Mouse (Mus musculus) yolk sac, embryonic 10.5 days (tissue): ENCODE data around the gene Cog6.

Source experiments
- DNase-seq: peaks from one replicate; pipeline ENCODE4 v3.0.0-alpha.2; 2017; ENCODE audit warnings: low spot score

Cog6 gene

DNA sequence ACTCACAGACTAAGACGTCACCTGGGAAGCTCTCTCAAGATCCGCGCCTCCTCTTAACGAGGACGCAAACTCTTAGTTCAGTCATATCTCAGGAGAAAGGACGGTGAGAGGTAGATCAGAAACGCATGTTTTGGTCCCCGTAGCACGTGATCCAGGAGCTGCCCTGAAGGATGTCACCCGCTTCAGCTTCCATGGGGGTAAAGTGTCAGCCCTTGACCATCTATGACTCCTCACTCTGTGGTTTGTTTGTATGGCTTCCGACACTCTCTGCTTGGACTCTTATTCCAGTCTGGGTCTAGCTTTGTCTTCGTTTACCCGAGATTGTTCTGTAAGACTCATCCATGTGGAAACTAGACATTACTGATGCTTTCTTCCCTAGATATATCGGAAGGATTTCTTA, 54.6 kb downstream of the Cog6 start:
- no peak for DNase-seq

GRCm38 (mm10) chr3:52961661-52962060, 55.4 kb downstream of the Cog6 start:
- DNase-seq: no peak

GRCm38 (mm10) chr3:52960951-52961350, 56.1 kb downstream of the Cog6 start:
- DNase-seq: no peak

GRCm38 (mm10) chr3:52958444-52959120, 58.5 kb downstream of the Cog6 start:
- DNase-seq: no peak

- no peak for DNase-seq
Measured at GRCm38 (mm10) chr3:52957861-52958260, 59.2 kb downstream of the Cog6 start.

- DNase-seq: no peak
Measured at GRCm38 (mm10) chr3:52956236-52956635, 60.8 kb downstream of the Cog6 start.

GRCm38 (mm10) chr3:52955481-52956019, 61.5 kb downstream of the Cog6 start:
- peak; percentile 38 for DNase-seq

GRCm38 (mm10) chr3:52954656-52955055, 62.4 kb downstream of the Cog6 start:
- no peak for DNase-seq

DNA sequence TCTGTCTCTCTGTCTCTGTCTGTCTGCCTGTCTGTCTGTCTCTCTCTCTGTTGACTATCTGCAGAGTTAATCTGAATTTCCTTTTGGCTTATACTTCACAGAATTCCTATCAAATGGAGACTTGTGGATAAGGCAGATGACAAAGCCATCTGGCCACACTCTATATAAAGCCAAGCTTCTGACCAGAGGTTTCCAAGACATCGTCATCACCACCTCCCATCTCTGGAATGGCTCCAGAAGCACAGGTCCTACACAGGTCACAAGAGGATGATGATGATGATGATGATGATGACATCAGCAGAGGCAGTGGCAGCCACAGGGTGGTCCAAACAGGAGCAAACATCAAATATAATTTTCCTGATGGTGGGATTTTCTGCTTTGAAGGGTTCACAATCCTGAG, 63.2 kb downstream of the Cog6 start:
- DNase-seq: no peak

DNA sequence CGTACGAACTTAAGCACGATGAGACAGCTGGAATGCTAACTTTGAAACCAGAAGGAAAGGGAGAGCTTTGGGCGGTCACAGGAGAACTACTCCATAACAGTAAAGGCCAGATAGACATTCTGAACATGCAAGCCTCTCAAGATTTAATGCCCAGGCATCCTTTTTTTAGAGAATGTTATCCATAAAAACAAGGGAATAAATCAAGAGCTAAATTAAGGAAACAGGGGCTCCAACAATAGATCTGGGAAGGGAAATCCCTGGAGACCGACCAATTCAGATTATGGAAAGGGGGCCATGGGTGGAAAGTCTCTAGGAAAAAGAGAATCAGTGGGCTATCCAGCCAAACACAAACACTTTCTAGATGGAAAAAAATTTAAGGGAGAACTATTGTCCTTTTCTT, 68.2 kb downstream of the Cog6 start:
- no peak for DNase-seq

- DNase-seq: no peak
Measured at GRCm38 (mm10) chr3:52947444-52947843, 69.6 kb downstream of the Cog6 start.

DNA sequence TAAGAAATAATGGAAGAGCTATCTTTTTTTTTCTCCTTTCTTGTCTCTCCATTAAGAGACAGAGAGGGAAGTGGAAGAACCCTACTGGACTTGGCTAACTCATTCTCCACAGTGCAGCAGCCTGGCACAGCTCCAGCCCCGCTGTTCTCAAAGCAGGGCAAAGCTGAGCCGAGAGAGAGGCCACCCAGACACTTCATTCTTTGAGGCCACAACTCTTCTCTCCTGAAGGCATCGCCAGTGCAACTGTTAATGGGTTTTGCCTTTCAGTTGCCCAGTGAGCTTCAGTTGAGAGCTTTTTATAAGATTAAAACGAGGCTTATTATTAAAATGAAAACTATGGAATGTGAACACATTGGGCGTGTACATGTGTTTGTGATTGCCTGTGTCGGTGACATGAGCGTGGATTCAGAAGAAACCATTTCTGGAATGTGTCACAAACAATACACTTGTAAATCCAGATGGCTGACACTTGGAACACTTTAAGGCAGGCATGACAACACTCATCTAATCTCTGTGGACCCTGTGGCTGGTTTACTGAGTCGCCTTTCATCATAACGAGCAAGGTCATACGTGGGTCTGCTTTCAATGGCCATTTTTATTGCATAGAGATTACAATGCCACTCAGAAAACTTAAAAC, 76.1 kb downstream of the Cog6 start:
- no peak for DNase-seq

GRCm38 (mm10) chr3:52938398-52938797, 78.6 kb downstream of the Cog6 start:
- DNase-seq: no peak

GRCm38 (mm10) chr3:52937739-52938306, 79.2 kb downstream of the Cog6 start:
- DNase-seq: no peak

DNA sequence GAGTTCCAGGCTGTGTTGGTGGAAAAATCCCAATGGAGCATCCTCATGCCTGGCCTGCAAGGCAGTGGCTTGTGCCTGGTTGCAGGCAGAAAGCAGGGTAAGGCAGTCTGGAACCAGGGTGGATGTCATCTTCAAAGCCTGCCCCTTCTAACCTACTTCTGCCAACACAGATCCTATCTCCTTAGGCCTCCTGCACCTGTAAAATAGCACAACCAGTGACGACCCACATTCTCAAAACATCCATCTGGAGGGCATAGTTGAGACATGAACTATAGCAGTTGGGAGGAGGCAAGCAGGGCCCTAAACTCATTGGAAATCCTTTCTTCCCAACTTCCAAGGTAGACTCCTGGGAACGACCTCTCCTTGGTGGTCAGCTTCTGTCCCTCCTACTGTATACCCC, 85.1 kb downstream of the Cog6 start:
- DNase-seq: no peak
